7 mouse cellular contexts compared by ENCODE assay signal in genomic region chr17:31295215-31295891, GRCm38 (mm10). TPM values are rescaled to one million over a fixed set of nuclear protein-coding genes. Genes with fewer than 3 reads are reported as not detected.
DNase-seq lines count a peak whose midpoint lies in the region; ATAC-seq and TF ChIP-seq lines count a peak whose summit lies in the region.

No protein-coding gene starts in this region.

- H3K9ac ChIP-seq in embryonic facial prominence, embryonic 15.5 days = no peak overlapping the region
- H3K9ac ChIP-seq in hindbrain, postnatal 0 days (replicated peaks; ENCODE audit: low read length) = peak overlapping the region; percentile 74
- peak overlapping the region; percentile 52; the same call in 1 of the 2 replicates for H3K9ac ChIP-seq in lung, embryonic 15.5 days
- H3K9ac ChIP-seq in neural tube, embryonic 15.5 days (replicated peaks) = peak overlapping the region; percentile 70

- peaks cover 28% of the 10 kb centered on the region for H3K27me3 ChIP-seq in embryonic facial prominence, embryonic 15.5 days
- H3K27me3 ChIP-seq in hindbrain, postnatal 0 days (ENCODE audit: insufficient read depth, low read length) = no peaks in the 10 kb centered on the region
- 0 out of 2 replicates have a peak, but pooled peaks cover 7% of the 10 kb centered on the region for H3K27me3 ChIP-seq in lung, embryonic 15.5 days
- no peaks in the 10 kb centered on the region for H3K27me3 ChIP-seq in neural tube, embryonic 15.5 days (replicated peaks)

- peak overlapping the region; percentile 95 for H3K4me2 ChIP-seq in embryonic facial prominence, embryonic 15.5 days (replicated peaks)
- H3K4me2 ChIP-seq in hindbrain, postnatal 0 days (ENCODE audit: low read depth, low read length) = peak overlapping the region; percentile 98
- peak overlapping the region; percentile 94 for H3K4me2 ChIP-seq in lung, embryonic 15.5 days
- peak overlapping the region; percentile 97 for H3K4me2 ChIP-seq in neural tube, embryonic 15.5 days

- peak overlapping the region; percentile 49 for H3K4me3 ChIP-seq in embryonic facial prominence, embryonic 15.5 days (replicated peaks)
- H3K4me3 ChIP-seq in hindbrain, postnatal 0 days (ENCODE audit: low read length) = peak overlapping the region; percentile 56
- H3K4me3 ChIP-seq in lung, embryonic 15.5 days = peak overlapping the region; percentile 55
- peak overlapping the region; percentile 55 for H3K4me3 ChIP-seq in neural tube, embryonic 15.5 days (replicated peaks)

- DNase-seq in CD8-positive naive resting alpha-beta T cell, adult 2 months (ENCODE audit: low read depth in 2 of 2, low spot score in 2 of 2) = peak; percentile 73 to 83
- DNase-seq in MEL-GATA-1-ER (ENCODE audit: extremely low read depth, low read depth) = peak; percentile 48
- peak; percentile 61 for DNase-seq in hindbrain, postnatal 0 days (ENCODE audit: low spot score)
- DNase-seq in urinary bladder, postnatal 14 days (ENCODE audit: low spot score) = no peak

- TF ChIP-seq CTCF in hindbrain, postnatal 0 days (IDR thresholded peaks at IDR 0.05; ENCODE audit: low read depth) = peak; percentile 67

- no peak overlapping the region for H3K27ac ChIP-seq in embryonic facial prominence, embryonic 15.5 days (replicated peaks)
- peak overlapping the region; percentile 64; the same call in 1 of the 2 replicates for H3K27ac ChIP-seq in hindbrain, postnatal 0 days
- peak overlapping the region; percentile 85 for H3K27ac ChIP-seq in lung, embryonic 15.5 days
- H3K27ac ChIP-seq in neural tube, embryonic 15.5 days (replicated peaks) = peak overlapping the region; percentile 77

- ATAC-seq in embryonic facial prominence, embryonic 15.5 days (ENCODE audit: insufficient number of reproducible peaks, low FRiP score, low TSS enrichment, low read depth) = 0 out of 2 replicates have a peak, but pooled peaks have one; percentile 6
- ATAC-seq in hindbrain, postnatal 0 days = peak; percentile 74
- ATAC-seq in lung, embryonic 15.5 days (ENCODE audit: borderline replicate concordance, extremely low read depth, low FRiP score, low TSS enrichment) = peak; percentile 11; the same call in 1 of the 2 replicates
- peak; percentile 45; the same call in 1 of the 2 replicates for ATAC-seq in neural tube, embryonic 15.5 days (ENCODE audit: low FRiP score)

- H3K9me3 ChIP-seq in embryonic facial prominence, embryonic 15.5 days (replicated peaks) = no peaks in the 10 kb centered on the region
- H3K9me3 ChIP-seq in hindbrain, postnatal 0 days (ENCODE audit: low read length) = no peaks in the 10 kb centered on the region
- H3K9me3 ChIP-seq in lung, embryonic 15.5 days = no peaks in the 10 kb centered on the region
- no peaks in the 10 kb centered on the region for H3K9me3 ChIP-seq in neural tube, embryonic 15.5 days (replicated peaks)

- H3K36me3 ChIP-seq in embryonic facial prominence, embryonic 15.5 days = no peaks in the 10 kb centered on the region
- no peaks in the 10 kb centered on the region for H3K36me3 ChIP-seq in hindbrain, postnatal 0 days (ENCODE audit: insufficient read depth, low read length)
- no peaks in the 10 kb centered on the region for H3K36me3 ChIP-seq in lung, embryonic 15.5 days
- H3K36me3 ChIP-seq in neural tube, embryonic 15.5 days = no peaks in the 10 kb centered on the region

- 23% methylated on average over 25 of the region's 25 CpGs for WGBS in embryonic facial prominence, embryonic 15.5 days
- WGBS in hindbrain, postnatal 0 days = 19% methylated on average over 25 of the region's 25 CpGs
- WGBS in lung, embryonic 15.5 days = 23% methylated on average over 25 of the region's 25 CpGs
- 21% methylated on average over 25 of the region's 25 CpGs for WGBS in neural tube, embryonic 15.5 days

- H3K4me1 ChIP-seq in embryonic facial prominence, embryonic 15.5 days = peaks cover 28% of the 10 kb centered on the region
- peaks cover 17% of the 10 kb centered on the region; the same call in 1 of the 2 replicates for H3K4me1 ChIP-seq in hindbrain, postnatal 0 days (ENCODE audit: insufficient read depth, low read length)
- H3K4me1 ChIP-seq in lung, embryonic 15.5 days = peaks cover 26% of the 10 kb centered on the region
- H3K4me1 ChIP-seq in neural tube, embryonic 15.5 days = peaks cover 38% of the 10 kb centered on the region

RNA-seq across cellular contexts. Expression of gene Slc37a1, which starts 8.8 kb away (rescaled TPM):
- polyA plus RNA-seq in embryonic facial prominence, embryonic 15.5 days (2015; fragmentation: Nextera tagmentation; extraction: Ambion mirVana) = 4.6 and 5.8 TPM in 2 replicates
- total RNA-seq in hindbrain, postnatal 0 days (2014; rRNA removed) = 8.8 and 10.7 TPM in 2 replicates
- polyA plus RNA-seq in hindbrain, postnatal 0 days (2015; fragmentation: Nextera tagmentation; extraction: Ambion mirVana) = 5.7 and 6.8 TPM in 2 replicates
- polyA plus RNA-seq in lung, embryonic 15.5 days (2015; fragmentation: Nextera tagmentation; extraction: Ambion mirVana) = 7.6 and 9.2 TPM in 2 replicates
- 9.0 and 10.9 TPM in 2 replicates for polyA plus RNA-seq in neural tube, embryonic 15.5 days (2015; fragmentation: Nextera tagmentation; extraction: Ambion mirVana)

RNA-seq across cellular contexts. Expression of gene Rsph1, which starts 18.2 kb away (rescaled TPM):
- polyA plus RNA-seq in embryonic facial prominence, embryonic 15.5 days (2015; fragmentation: Nextera tagmentation; extraction: Ambion mirVana) = 19.6 and 34.3 TPM in 2 replicates
- total RNA-seq in hindbrain, postnatal 0 days (2014; rRNA removed) = 0.50 and 1.3 TPM in 2 replicates
- polyA plus RNA-seq in hindbrain, postnatal 0 days (2015; fragmentation: Nextera tagmentation; extraction: Ambion mirVana) = 8.9 TPM in 2 replicates
- 8.1 and 8.2 TPM in 2 replicates for polyA plus RNA-seq in lung, embryonic 15.5 days (2015; fragmentation: Nextera tagmentation; extraction: Ambion mirVana)
- 3.4 and 3.9 TPM in 2 replicates for polyA plus RNA-seq in neural tube, embryonic 15.5 days (2015; fragmentation: Nextera tagmentation; extraction: Ambion mirVana)

Comparison
In these comparisons a context has a peak if more than half of its experiments do, and no peak if none do; other contexts are left out.
1. ATAC-seq: peak in every context shown above with its lines; median percentile 74 in hindbrain, postnatal 0 days; 45 in neural tube, embryonic 15.5 days; 11 in lung, embryonic 15.5 days; 6 in embryonic facial prominence, embryonic 15.5 days.